Mouse (Mus musculus): ENCODE measurements around the gene Morc4. TPM values are rescaled to one million over a fixed set of nuclear protein-coding genes. Genes with fewer than 3 reads are reported as not detected.

The Morc4 gene
- total RNA-seq, 4 experiments from 2014 or later, result 3.0 to 6.5 (median 4.2) TPM

GRCm38 (mm10) chrX:139807391-139807790, 64.1 kb downstream of the Morc4 start:
- no peak for DNase-seq (ENCODE audit: low spot score in 2 of 2)

DNA sequence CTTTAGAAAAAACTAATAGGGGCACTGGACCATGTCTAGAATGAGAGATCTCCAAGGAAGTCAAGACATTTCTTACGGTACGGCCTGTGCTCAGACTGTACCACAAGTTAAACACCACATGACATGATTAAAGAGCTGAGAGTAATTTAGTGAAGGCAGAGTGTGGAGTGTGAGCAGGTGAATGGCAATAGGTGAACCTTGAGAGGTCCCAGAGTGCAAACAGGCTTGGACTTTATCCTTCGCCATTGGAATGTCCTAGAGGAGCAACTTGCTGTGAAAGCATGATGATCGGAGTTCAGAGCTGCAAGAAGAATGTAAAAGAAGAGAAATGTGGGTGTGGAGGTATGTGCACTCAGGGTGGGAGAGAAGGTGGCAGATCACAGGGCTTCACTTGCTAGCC, 65.6 kb downstream of the Morc4 start:
- DNase-seq (ENCODE audit: low spot score in 2 of 2), result no peak

GRCm38 (mm10) chrX:139803028-139803427, 68.4 kb downstream of the Morc4 start:
- no peak for DNase-seq (ENCODE audit: low spot score in 2 of 2)

DNA sequence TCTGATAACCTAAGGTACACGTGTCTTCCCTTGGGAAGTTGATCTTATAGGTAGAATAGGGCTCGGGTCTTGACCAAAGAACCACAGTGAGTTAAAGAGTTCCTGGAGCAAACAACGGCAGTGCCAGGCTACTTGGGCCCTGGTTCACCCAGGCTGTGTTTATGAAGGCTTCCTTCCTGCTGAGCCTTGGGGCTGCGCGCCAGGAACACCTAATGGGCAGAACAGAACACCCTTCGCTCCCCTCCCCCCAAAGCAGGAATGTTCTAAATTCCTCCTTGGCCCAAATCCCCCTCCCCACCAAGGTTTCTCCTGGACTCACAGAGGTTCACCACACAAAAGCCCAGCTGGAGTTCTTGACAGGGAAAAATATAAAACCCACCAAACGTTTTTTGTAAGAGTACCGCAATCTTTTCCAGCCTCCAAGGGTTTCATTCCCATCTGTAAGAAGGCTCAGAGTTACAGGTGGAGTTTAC, 71.0 kb downstream of the Morc4 start, which contains the start of gene Cldn2:
Gene Cldn2, plus strand, starts transcription at position 423 of the 473 bp plus-strand sequence.
- no peak for DNase-seq (ENCODE audit: low spot score in 2 of 2)

DNA sequence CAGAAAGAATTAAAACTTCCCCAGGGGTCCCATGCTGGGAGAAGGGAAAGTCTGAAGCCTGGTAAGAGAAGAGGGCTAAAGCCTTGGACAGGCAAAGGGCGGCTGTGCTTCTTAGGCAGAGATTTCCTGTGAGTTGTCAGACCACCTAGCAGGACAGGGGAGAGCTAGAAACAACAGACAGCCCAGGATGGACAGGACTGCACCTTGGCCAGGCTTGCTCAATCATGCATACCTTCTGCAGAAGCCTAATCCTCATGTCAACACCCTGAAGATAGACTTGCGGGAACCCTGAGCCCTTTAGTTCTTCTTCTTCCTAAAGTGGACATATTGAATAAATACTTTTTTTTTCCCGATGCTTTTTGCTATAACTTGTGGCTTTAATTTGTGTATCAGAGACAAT, 71.5 kb downstream of the Morc4 start:
- DNase-seq (ENCODE audit: low spot score in 2 of 2), result no peak

DNA sequence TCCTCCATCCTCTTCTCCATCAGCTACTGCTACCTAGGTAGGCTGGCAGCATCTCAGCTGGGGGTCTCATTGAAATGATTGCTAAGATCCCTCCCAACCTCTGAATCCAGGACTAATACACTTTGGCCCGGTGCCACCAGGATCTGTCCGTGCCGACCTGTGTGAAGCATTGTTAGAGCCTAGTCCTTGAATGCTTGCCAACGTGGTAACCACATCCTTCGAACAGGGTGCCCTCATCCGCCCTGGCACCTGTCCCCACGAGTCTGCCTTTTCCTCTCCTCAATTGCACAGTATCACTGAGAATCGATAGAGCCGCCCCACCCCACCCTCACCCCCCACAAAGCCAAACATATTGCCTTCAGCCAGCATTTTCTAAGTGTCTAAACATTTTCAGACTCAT, 73.6 kb downstream of the Morc4 start:
- DNase-seq (ENCODE audit: low spot score in 2 of 2), result no peak

DNA sequence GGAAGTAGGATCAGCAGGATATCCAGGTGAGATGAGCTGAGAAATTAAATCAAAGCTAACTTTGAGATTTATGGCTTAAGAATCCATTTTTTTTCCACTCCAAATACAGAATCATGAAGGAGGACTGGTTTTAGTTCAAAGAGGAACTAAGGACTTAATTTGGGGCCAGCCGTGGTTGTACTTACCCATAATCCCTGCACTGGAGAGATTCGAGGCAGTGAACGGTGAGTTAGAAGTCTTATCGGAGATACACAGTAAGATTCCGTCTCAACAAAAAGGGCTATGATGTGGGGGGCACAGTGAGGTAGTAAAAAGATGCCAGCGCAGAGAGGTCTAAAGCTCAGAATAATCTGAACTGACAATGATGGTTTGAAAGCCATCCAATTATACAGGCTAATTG, 75.4 kb downstream of the Morc4 start:
- no peak for DNase-seq (ENCODE audit: low spot score in 2 of 2)

DNA sequence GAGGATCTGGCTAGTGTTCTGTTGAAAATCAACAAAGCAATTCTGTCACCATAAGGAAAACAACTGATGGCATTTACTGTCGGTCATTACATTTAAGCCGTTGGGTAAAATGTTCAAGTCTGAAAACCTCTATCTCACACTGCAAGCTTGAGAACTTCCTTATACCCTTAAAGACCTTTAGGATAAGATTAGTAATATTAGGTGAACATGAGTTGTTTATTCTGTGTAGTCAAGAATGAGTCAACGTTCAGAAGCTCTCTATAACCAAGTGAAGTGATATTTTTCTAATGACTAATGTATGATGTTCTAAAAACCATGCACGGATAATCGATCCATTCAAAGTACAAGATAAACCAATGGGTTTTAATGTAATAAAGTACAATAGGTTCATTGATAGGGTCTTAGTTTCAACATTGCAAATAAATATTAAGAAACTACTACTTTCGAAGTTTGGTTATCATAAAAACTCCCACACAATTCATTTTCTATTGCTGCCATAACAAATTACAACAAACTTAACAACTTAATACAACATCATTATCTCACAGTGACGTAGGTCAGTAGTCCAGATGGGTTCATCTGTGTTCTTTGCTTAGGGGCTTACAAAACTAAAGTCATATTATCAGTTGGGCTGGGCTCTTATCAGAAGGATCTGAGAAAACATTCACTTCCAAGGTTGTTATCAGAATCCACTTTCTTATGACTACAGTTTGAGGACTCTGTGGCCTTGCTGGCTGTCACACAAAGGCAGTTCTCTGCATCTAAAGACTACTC, 77.2 kb downstream of the Morc4 start:
- no peak for DNase-seq (ENCODE audit: low spot score in 2 of 2)

- no peak for DNase-seq (ENCODE audit: low spot score in 2 of 2)
These were observed 85.7 kb downstream of the Morc4 start for GRCm38 (mm10) chrX:139785764-139786163.

DNA sequence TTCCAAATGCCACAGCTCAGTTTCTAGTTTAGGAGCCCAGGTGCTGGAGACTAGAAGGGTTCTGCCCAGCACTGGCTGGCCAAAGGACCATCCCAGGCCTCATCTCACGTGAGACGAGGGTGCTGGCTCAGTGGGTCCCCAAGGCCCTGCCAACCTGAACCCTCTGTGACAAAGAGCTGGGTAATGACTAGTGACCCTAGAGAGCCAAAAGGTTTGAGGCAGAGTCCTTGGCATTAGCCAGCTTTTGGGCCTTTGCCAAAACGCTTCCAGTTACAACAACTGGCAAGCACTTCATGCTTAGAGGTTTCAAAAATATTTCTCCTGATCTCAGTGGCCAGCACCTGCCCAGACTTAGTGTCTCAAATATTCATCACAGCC, 88.4 kb downstream of the Morc4 start:
- DNase-seq (ENCODE audit: low spot score in 2 of 2), result no peak

DNA sequence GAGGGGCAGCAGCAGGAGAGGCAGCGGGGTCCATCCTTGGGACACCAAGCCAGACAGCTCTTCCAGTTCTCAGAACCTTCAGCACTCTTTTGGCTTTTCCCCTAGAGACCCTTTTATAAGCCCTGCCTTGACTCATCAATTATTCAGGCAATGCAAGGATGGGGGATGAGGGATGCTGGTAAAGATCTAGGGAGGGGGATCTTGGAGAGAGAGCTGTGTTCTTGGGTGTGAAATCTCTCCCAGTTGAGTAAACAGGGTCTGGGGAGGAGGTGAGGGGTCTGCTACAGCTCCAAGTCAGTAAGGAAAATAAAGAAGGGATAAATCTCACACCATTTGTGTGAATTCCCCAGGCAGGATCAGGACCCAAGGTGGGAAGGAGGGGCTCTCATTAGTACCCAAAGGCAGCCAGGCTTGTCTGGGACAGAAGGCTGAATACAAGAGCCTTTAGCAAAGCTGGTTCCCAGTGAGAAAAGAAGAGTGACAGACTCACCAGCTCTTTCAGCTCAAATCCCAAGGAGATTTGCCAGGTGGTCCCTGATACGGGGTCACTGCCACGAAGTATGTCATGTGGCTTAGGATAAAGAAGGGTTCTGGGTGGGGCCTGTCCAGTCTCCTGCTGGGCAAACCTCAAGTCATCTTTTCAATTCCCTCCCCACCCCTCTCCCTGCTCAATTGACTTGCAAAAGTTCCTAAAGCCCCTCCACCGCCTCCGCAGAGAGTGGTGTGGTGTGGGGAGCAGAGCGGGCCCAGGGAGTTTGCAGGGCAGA, 89.0 kb downstream of the Morc4 start, which contains the start of gene Ripply1:
Gene Ripply1, minus strand, starts transcription at position 76 of the 767 bp plus-strand sequence.
- DNase-seq (ENCODE audit: low spot score in 2 of 2), result no peak

DNA sequence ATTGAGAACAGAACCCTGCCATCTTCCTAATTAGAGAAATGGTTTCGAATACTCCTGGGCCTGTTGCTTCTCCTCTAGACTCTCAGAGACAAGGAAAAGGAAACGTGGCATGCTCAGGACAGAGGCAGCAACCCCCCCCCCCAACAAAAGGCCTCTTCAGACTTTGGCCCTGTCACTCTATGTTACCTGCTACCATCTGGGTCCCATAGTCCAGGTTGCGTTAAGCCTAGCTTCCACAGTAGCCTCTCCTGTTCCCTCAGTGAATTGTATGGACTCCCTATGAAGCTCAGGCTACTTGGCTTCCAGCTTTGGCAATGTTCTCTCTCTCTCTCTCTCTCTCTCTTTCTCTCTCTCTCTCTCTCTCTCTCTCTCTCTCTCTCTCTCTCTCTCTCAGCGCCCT, 89.9 kb downstream of the Morc4 start:
- DNase-seq (ENCODE audit: low spot score in 2 of 2), result no peak

- DNase-seq (ENCODE audit: low spot score in 2 of 2), result no peak
These were observed 90.5 kb downstream of the Morc4 start for GRCm38 (mm10) chrX:139780988-139781387.

DNA sequence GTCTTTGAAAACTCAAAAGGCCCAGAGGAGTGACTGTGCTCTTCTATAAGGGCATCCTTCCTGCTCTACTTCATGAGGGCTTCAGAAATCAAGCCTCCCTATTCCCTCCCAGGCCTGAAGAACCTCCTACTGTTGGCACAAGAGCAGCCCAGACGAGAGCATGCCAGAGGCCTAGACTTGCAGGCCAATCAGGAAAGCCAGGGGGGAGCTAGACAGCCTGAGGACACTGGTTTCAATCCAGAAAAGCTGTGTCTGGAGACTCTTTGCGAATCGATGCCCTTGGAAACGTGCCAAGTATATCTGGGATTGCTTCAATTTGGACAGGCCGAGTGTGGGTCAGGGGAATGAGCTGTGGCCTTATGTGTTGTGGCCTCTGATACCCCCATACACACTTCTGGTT, 92.1 kb downstream of the Morc4 start:
- no peak for DNase-seq (ENCODE audit: low spot score in 2 of 2)

GRCm38 (mm10) chrX:139778886-139779285, 92.6 kb downstream of the Morc4 start:
- no peak for DNase-seq (ENCODE audit: low spot score in 2 of 2)

DNA sequence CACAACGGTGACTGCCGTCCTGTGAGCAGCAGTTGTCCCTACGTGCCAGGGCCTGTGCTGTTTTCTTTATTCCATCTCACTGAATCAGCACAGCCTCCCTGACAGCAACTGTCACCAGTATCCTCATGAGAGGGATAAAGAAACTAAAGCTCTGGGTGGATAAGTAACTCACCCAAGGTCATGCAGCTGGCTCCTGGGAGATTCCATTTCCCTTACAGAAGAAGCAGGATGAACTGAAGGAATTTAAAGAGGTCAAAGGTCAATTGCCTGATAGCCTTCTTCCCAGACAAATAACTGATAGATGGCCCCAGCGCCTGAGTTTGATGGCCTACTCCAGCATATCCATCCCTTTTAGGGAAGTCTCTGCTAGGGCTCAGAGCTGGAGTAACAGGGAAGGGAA, 94.1 kb downstream of the Morc4 start:
- no peak for DNase-seq (ENCODE audit: low spot score in 2 of 2)

DNA sequence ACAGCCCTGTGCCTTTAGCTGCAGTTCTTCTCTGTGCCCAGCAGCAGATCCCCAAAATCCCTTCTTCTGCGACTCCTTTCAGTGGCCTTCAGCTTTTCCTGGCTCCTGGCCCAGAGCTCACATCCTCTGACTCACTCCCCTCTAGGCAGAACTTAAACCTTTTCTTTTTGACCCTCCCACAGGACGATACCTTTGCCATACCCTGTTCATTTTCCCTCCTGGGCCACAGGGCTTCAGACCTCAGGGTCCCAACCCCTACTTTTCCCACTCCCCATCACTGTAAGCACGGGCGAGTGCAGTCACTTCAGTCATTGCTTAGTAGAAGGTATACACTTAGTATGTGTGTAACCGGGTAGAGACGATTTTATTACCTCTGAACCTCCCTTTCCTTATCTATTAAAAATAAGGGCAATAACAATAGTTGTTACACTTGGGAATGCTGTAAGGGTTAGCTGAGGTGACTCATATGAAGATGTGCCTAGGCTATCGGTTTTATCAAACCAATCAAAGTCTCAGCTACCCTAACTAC, 96.3 kb downstream of the Morc4 start:
- DNase-seq (ENCODE audit: low spot score in 2 of 2), result no peak

DNA sequence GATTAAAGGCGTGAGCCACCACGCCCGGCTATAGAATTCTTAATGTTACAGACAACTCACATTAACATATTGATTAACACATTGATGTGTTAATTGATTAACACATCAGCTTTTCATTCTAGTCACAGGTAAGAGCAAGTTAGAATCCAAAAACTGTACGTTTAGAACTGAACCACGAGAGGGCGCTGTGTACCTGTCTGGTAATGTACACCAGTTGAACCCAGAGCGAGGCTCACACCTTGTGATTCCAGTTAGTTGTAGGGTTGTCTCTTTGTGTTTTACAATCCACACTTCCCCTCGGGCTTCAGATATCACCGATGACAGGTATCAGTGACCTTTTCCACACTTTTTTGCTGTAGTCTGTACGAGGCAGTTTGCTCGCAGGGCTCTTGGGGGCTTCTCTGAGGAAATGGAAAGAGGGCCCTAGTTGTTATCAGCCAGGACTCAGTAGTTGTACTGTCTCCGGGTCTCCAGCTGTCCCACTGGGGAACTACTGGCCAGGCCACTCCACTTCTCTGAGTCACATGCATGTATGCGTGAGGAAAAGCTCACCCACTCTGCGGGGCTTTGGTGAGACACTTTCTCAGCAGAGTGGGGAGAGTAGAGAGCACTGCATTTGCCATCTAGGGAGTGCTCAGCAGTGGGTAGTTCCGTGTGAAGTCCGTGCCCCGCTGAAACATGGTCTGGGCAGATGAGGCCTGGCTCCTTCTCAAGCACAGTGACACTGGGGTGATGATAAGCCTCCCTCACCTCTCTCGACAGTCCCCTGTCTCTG, 97.0 kb downstream of the Morc4 start:
- peak in 1 of 2 experiments; percentile 3 for DNase-seq (ENCODE audit: low spot score in 2 of 2)
